Mouse (Mus musculus) urinary bladder, postnatal 4 days (tissue): ENCODE data around the gene Zfp536.

Source experiments
- DNase-seq, 2 experiments: peaks; one replicate each; pipeline ENCODE4 v3.0.0; 2021 to 2022; ENCODE audit warnings: low spot score in 2 of 2

Zfp536 gene

DNA sequence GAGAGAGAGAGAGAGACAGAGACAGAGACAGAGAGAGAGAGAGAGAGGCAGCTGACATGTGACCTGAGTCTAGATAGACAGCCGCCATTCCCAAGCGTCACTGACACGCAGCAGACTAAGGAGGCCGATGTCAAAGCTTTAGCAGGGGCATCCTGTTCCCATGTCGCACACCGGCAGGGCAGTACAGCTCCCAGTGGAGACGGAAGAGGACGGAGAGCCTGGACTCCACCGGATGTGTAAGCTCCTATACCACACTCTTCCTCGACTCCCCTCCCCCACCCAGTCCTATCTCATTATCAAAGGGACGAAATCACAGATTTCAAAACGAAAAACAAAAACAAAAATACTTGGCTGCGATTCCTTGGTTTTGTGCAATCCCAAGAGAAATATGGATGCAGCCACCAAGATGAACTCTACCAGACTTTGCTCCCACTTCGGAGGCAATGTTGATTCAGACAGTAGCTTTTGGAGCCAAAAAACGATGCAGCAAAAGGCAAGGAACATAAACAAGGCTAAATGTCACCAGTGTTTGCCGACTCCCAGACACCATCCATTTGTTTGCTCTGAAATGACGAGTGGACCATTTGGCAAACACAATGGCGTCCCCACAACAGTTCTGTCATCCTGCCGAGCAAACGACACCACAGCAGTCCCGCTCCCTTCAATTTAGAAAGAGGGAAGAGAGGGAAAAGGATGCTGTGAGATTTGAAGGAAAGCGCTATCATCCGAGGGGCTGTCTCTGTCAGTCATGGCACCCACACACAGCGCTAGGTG, 299.9 kb downstream of the Zfp536 start:
- DNase-seq, result no peak

GRCm38 (mm10) chr7:37471726-37472125, 301.7 kb downstream of the Zfp536 start:
- DNase-seq, result no peak

DNA sequence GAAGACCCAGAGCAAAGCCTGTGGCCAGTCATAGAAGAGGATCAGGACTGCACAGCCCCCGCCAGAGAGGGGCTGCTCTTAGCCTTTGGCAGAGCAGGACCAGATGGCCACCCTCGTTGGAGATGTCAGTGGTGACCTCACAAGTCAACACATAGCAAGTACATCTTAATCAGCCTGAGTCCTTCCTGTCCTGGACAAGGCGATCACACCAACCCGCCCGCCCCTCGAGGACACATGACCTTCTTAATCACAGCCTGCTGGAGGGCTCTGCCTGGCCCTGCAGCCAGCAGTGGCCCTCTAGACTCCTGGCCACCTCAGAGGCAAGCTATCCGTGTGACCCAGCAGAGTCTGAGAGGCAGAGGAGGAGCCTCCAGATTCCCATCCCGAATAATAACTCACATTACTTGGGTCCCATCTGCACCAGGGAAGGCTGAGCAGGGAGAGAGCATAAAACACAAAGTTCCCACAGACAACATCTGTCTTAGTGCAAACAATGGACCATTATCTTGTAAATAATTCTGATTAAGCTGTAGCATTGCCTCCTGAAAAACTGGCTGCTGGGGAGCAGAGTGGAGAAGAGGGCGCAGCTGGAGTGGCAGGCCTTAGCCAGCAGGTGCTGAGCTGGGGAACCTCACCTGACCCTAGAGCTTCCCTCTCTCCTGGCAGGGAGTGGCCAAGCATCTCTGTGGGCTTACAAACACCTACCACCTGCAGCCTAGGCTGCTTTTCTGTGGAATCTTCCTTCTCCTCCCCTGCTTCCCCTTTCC, 306.8 kb downstream of the Zfp536 start:
- DNase-seq, result no peak

DNA sequence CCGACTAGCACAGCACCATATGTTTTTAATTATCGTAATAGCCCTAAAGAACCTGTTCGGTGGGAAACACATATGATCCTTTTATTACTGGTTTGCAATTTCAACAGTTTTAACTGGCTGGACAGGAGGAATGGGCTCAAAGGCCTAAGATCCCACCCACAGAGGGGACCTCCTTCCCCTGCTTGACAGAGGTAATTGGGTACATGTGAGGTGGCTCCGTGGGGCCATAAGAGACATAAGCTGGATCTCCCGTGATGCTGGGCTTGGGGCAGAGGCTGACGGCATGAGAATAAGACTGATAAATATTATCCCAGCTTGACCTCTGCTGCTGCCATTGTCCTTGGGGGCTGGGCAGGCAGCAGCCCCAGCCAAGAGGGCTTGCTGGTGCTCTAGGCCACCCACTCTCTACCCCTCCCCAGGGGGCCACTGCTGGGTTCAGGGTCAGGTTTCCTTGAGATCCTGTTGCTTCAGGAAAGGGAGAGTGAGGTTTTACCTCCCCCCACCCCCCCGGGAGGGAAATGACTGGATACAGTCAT, 309.2 kb downstream of the Zfp536 start:
- no peak for DNase-seq

DNA sequence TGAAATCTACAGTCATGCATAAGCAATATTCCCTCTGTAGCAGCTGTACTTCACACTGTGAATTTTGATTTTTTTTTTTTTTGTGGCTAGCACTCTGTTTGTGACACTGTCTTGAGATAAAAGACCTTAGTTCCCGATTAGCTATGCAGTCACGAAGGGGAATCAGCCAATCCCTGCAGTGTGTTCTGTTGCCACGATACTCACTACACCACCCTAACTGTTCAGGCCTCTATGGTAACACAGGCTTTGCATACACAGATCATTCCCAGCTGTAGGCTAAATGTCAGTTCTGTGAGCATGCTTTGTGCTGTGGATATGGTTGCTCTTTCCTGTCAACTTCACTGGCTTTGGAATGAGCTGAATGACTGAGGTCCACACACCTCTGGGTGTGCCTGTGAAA, 325.9 kb downstream of the Zfp536 start:
- DNase-seq, result no peak

- DNase-seq, result no peak
These were observed 333.5 kb downstream of the Zfp536 start for GRCm38 (mm10) chr7:37439912-37440311.

GRCm38 (mm10) chr7:37439117-37439844, 334.2 kb downstream of the Zfp536 start:
- DNase-seq, result no peak

GRCm38 (mm10) chr7:37437887-37438286, 335.6 kb downstream of the Zfp536 start:
- DNase-seq, result no peak

GRCm38 (mm10) chr7:37433156-37433555, 340.3 kb downstream of the Zfp536 start:
- no peak for DNase-seq

- DNase-seq, result no peak
These were observed 342.0 kb downstream of the Zfp536 start for GRCm38 (mm10) chr7:37431471-37431870.

DNA sequence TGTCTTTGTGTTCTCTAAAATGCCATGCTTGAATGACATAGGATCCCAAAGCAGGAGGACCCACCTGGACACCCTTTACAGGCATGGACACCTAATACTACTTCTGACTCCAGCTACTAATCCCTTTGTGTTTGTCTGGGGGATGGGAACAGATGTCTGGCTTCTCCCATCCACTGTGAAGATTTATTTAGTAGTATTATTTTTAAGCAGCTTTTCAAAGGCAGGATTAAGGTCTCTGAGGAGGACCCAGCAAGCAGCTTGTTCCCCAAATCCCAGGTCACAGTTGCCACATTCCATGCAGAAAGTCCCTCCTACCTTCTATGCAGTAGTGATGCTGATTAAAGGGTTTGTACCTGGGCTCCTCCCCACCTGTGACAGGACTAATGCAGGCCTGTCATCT, 347.4 kb downstream of the Zfp536 start:
- DNase-seq, result no peak

GRCm38 (mm10) chr7:37422966-37423365, 350.5 kb downstream of the Zfp536 start:
- no peak for DNase-seq
